Mouse (Mus musculus) adrenal gland (tissue): Measurements from ENCODE around the gene Sectm1a.

Source experiments
- intact Hi-C: fragments of 180-260 bp; cut with DNase I; formaldehyde crosslinking; loops from one replicate; pipeline ENCODE4 v1.15.1; 2025

The Sectm1a gene

GRCm38 (mm10) chr11:121051793-121052192, 29.2 kb downstream of the Sectm1a start:
- intact Hi-C loops = loop anchor here (5.0 kb wide), 1 partner anchor 34 kb away; no protein-coding TSS in a partner anchor

GRCm38 (mm10) chr11:121049840-121050239, 31.2 kb downstream of the Sectm1a start:
- intact Hi-C loops = loop anchor here (5.0 to 10.0 kb wide), 2 partner anchors 33 to 145 kb away; no protein-coding TSS in a partner anchor

DNA sequence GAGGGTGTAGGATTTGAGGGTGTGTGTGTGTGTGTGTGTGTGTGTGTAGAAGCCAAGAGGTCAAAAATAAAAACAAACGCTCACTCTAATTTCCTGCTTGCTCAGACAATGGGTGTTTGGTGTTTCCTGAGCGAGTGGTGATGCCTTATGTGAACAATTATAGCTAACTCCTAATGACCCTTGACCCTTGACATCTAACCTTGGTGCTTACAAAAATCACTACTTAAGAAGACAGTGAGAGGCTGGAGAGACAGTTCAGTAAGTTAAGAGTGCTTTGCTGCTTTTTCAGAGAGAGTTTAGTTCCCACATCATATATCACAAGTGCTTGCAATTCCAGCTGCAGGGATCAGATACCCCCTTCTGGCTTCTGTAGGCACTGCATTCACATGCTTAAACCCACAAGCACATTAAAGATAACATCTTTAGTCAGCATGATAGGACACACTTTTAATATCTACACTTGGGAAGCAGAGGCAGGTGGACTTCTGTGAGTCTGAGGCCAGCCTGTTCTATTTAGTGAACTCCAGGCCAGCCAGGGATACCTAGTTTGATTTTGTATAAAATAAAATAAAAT, 33.1 kb downstream of the Sectm1a start:
- intact Hi-C loops = loop anchor here (10.0 kb wide), 1 partner anchor 143 kb away; no protein-coding TSS in a partner anchor

DNA sequence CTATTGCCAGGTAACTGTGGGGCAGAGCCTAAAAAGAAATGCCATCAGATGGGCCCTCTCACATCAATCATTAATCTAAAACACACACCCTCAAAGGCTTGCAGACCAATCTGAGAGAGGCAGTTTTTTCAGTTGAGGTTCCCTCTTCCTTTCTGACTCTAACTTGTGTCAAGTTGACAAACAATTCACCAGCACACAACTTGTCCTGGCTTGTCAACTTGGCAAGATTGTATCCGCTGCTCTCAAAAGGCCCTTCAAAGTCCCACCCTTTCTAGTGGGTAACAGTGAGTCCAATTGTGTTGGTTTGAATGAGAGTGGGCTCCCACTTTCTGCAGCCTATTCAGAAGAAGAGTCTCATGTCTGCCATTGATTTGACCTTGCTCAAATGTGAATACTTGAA, 35.7 kb downstream of the Sectm1a start:
- intact Hi-C loops = loop anchor here (10.0 kb wide), 1 partner anchor 140 kb away; no protein-coding TSS in a partner anchor

GRCm38 (mm10) chr11:121043025-121043424, 38.0 kb downstream of the Sectm1a start:
- intact Hi-C loops = loop anchor here (10.0 kb wide), 1 partner anchor 138 kb away; no protein-coding TSS in a partner anchor

- intact Hi-C loops = loop anchor here (10.0 kb wide), 1 partner anchor 138 kb away; no protein-coding TSS in a partner anchor
Measured at GRCm38 (mm10) chr11:121042480-121042879, 38.5 kb downstream of the Sectm1a start.

DNA sequence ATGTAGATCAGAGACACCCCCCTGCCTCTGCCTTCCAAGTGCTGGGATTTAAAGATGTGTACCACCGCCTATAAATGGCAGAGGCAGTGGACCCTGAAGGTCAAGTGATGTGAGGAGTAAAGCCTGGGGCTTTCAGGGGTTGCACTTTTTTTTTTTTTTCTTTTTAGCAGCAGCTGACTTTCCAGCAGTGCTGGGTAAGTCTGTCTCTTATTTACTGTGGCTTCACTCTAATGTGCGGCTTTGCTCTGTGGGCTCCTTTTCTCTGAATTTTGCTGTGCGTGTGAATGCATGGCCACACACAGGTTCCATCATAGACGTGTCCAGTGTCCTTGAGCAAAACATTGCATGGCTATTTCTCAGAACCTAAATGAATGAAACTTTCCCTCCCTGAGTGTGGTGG, 39.4 kb downstream of the Sectm1a start:
- intact Hi-C loops = loop anchor here (2.0 to 10.0 kb wide), 2 partner anchors 25 to 137 kb away; no protein-coding TSS in a partner anchor

- intact Hi-C loops = loop anchor here (2.0 to 10.0 kb wide), 2 partner anchors 24 to 136 kb away; no protein-coding TSS in a partner anchor
Measured at GRCm38 (mm10) chr11:121041212-121041611, 39.8 kb downstream of the Sectm1a start.

DNA sequence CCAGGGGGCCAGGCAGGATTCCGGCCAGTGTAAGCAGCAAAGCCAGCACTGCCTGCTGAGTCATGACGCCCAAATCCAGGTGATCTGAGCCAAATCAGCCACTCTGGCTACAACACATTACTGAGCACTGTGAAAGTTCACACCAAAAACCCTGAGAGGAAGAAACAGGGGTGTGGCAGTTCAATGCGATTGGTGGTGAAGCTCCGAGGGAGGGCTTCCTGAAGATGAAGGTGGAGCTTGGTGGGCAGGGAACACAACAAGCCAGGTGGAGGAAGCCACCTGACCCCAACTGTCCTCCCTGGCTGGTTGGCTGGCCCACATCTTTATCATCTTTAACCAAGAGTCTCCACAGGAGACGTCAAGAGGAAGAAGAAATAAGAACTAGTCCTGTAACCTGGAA, 41.7 kb downstream of the Sectm1a start, which contains the start of gene Cd7:
Gene Cd7, minus strand, starts transcription at position 117 of the 400 bp plus-strand sequence.
- intact Hi-C loops = no loop called here

DNA sequence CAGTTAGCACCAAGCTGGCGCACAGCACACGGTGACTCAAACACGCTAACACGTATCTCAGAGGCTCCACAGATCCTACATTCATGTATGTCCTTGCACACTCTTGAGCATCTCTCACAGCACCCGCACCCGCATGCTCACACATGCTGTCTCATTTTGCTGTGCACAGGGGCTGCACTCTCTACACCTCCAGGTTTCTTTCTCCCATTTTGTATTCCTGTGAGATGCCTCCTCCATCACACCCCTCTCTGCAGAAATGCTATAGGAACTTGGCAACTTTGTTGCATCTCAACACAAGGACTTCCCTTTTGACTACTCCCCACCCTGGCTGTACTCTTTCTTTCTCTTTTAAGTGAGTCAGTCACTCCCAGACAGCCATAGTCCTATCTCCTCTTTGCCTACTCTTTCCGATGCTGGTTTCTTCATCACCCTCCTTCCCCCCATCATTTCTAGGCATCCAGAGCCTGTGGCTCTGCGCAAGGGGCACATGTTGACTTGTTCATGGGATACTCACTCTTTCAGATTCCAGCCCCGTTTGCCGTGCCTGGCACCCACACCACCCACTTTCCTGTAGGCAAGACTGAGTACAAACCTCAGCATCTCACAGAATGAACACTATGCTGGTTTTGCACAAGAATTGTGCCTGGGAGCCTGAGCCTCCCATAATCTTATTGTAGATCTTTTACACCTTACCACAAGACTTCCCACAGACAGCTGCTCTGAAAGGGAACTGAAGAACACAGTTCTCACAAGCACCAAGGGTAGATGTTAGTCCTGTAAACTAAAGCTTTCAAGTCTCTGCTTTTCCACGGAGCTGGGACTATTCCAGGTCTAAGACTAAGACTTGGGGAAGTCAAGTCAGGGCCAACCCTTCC, 42.4 kb downstream of the Sectm1a start:
- intact Hi-C loops = no loop called here

- intact Hi-C loops = no loop called here
Measured at GRCm38 (mm10) chr11:121033118-121033517, 47.9 kb downstream of the Sectm1a start.

GRCm38 (mm10) chr11:121027259-121027658, 53.8 kb downstream of the Sectm1a start:
- intact Hi-C loops = no loop called here

GRCm38 (mm10) chr11:121024163-121024562, 56.9 kb downstream of the Sectm1a start:
- intact Hi-C loops = no loop called here

DNA sequence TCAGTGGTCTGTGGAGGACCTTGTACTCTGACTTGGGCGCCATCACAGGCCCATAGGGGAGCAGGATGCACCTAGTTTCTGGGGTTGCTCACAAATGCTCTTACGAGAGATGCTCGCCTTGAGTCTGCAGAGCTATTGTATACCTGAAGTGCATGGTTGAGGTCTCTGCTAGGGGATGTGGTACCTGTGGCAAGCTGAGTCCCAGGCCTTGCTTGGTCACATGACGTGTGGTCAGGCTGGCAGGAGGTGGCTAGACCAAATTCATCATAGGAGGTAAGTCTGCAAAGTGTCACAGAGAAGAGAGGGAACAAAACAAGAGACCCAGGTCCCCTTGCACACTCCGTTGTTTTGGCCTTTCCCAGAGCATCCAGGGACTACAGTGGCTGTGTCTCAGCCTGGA, 61.5 kb downstream of the Sectm1a start:
- intact Hi-C loops = loop anchor here (5.0 kb wide), 2 partner anchors 33 to 108 kb away; no protein-coding TSS in a partner anchor

DNA sequence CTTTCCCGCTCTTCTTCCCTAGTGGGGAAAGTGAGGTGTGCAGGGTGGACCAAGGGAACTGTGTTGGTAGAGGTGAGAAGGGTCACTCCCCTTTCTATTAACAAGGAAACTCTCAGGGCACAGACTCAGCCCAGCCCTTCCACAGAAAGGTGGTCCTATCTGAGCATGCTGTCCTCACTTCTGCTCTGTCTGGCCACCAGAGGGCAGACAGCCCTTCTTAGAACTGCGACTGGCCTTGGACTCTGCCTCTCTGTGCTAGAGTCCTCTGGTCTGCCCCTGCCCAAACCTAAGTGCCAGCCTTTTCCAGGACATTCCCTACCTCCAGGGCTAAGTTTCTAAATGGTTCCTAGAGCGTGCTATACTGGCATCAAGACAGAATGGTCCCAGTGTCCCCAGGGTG, 63.3 kb downstream of the Sectm1a start:
- intact Hi-C loops = loop anchor here (2.0 to 5.0 kb wide), 3 partner anchors 23 to 110 kb away; no protein-coding TSS in a partner anchor
